Mouse (Mus musculus): ENCODE measurements at regions not wholly inside any gene's neighbourhood (a gene's known extent, or its start where the extent isn't known, plus 50 kb on each side); places are given as distances from the start of the nearest gene placed in this dataset.

GRCm38 (mm10) chr12:29280861-29281630, 247.1 kb upstream of the Myt1l start:
- no peak overlapping the region for H3K4me2 ChIP-seq (ENCODE audit: low read length)
- no peaks in the 10 kb centered on the region for H3K9me3 ChIP-seq (replicated peaks; ENCODE audit: control insufficient read depth, low read length, poor library complexity, severe bottlenecking)
- H3K27me3 ChIP-seq (ENCODE audit: control insufficient read depth, insufficient read depth, low read depth, low read length), result no peaks in the 10 kb centered on the region
- peak; percentile 33 for ATAC-seq
- H3K36me3 ChIP-seq (ENCODE audit: control insufficient read depth, insufficient read depth, low read length), result no peaks in the 10 kb centered on the region
- peaks cover 25% of the 10 kb centered on the region for H3K4me1 ChIP-seq (ENCODE audit: control insufficient read depth, insufficient read depth, low read length)
- peak overlapping the region; percentile 97 for H3K27ac ChIP-seq (ENCODE audit: low read length)
- WGBS, result 45% methylated on average over 17 of the region's 17 CpGs
- H3K4me3 ChIP-seq (ENCODE audit: low read depth, low read length), result no peak overlapping the region
- H3K9ac ChIP-seq (ENCODE audit: low read depth, low read length), result peak overlapping the region; percentile 55

- no peaks in the 10 kb centered on the region for H3K9me3 ChIP-seq (replicated peaks; ENCODE audit: control insufficient read depth, low read length, poor library complexity, severe bottlenecking)
- peak overlapping the region; percentile 92; the same call in 1 of the 2 replicates for H3K27ac ChIP-seq (ENCODE audit: low read length)
- no peak overlapping the region for H3K4me3 ChIP-seq (ENCODE audit: low read depth, low read length)
- ATAC-seq, result no peak
- 73% methylated on average over 2 of the region's 2 CpGs for WGBS
- H3K4me1 ChIP-seq (ENCODE audit: control insufficient read depth, insufficient read depth, low read length), result peaks cover 9% of the 10 kb centered on the region
- no peak overlapping the region for H3K9ac ChIP-seq (ENCODE audit: low read depth, low read length)
- no peaks in the 10 kb centered on the region for H3K27me3 ChIP-seq (ENCODE audit: control insufficient read depth, insufficient read depth, low read depth, low read length)
- H3K36me3 ChIP-seq (ENCODE audit: control insufficient read depth, insufficient read depth, low read length), result no peaks in the 10 kb centered on the region
- no peak overlapping the region for H3K4me2 ChIP-seq (ENCODE audit: low read length)
Observed at GRCm38 (mm10) chr12:29288801-29289200, 239.4 kb upstream of the Myt1l start.

GRCm38 (mm10) chr12:29290591-29291351, 237.4 kb upstream of the Myt1l start:
- Histone ChIP-seq H3K36me3 (ENCODE audit: control insufficient read depth, insufficient read depth, low read length) (no peaks in the 10 kb centered on the region), H3K4me1 (ENCODE audit: control insufficient read depth, insufficient read depth, low read length) (peaks cover 9% of the 10 kb centered on the region), H3K27me3 (ENCODE audit: control insufficient read depth, insufficient read depth, low read depth, low read length) (no peaks in the 10 kb centered on the region), H3K4me2 (ENCODE audit: low read length) (peak overlapping the region; percentile 53), H3K27ac (ENCODE audit: low read length) (peak overlapping the region; percentile 92), H3K9me3 (replicated peaks; ENCODE audit: control insufficient read depth, low read length, poor library complexity, severe bottlenecking) (no peaks in the 10 kb centered on the region), H3K4me3 (ENCODE audit: low read depth, low read length) (peak overlapping the region; percentile 28), H3K9ac (ENCODE audit: low read depth, low read length) (peak overlapping the region; percentile 65)
- WGBS, result 9% methylated on average over 23 of the region's 23 CpGs
- ATAC-seq, result peak; percentile 99

GRCm38 (mm10) chr12:29297984-29298383, 230.2 kb upstream of the Myt1l start:
- H3K4me3 ChIP-seq (ENCODE audit: low read depth, low read length), result no peak overlapping the region
- no peaks in the 10 kb centered on the region for H3K27me3 ChIP-seq (ENCODE audit: control insufficient read depth, insufficient read depth, low read depth, low read length)
- 81% methylated on average over 5 of the region's 5 CpGs for WGBS
- no peaks in the 10 kb centered on the region for H3K36me3 ChIP-seq (ENCODE audit: control insufficient read depth, insufficient read depth, low read length)
- ATAC-seq, result no peak
- H3K27ac ChIP-seq (ENCODE audit: low read length), result no peak overlapping the region
- no peaks in the 10 kb centered on the region for H3K9me3 ChIP-seq (replicated peaks; ENCODE audit: control insufficient read depth, low read length, poor library complexity, severe bottlenecking)
- no peak overlapping the region for H3K9ac ChIP-seq (ENCODE audit: low read depth, low read length)
- H3K4me1 ChIP-seq (ENCODE audit: control insufficient read depth, insufficient read depth, low read length), result no peaks in the 10 kb centered on the region
- H3K4me2 ChIP-seq (ENCODE audit: low read length), result no peak overlapping the region

GRCm38 (mm10) chr12:29315636-29316035, 212.5 kb upstream of the Myt1l start:
- no peaks in the 10 kb centered on the region for H3K27me3 ChIP-seq (ENCODE audit: control insufficient read depth, insufficient read depth, low read depth, low read length)
- ATAC-seq, result no peak
- no peak overlapping the region for H3K27ac ChIP-seq (ENCODE audit: low read length)
- H3K4me2 ChIP-seq (ENCODE audit: low read length), result no peak overlapping the region
- H3K9ac ChIP-seq (ENCODE audit: low read depth, low read length), result no peak overlapping the region
- H3K4me1 ChIP-seq (ENCODE audit: control insufficient read depth, insufficient read depth, low read length), result no peaks in the 10 kb centered on the region
- no peaks in the 10 kb centered on the region for H3K36me3 ChIP-seq (ENCODE audit: control insufficient read depth, insufficient read depth, low read length)
- H3K9me3 ChIP-seq (replicated peaks; ENCODE audit: control insufficient read depth, low read length, poor library complexity, severe bottlenecking), result no peaks in the 10 kb centered on the region
- 90% methylated on average over 1 of the region's 1 CpGs for WGBS
- no peak overlapping the region for H3K4me3 ChIP-seq (ENCODE audit: low read depth, low read length)

GRCm38 (mm10) chr12:29321468-29321867, 206.7 kb upstream of the Myt1l start:
- Histone ChIP-seq H3K27me3 (ENCODE audit: control insufficient read depth, insufficient read depth, low read depth, low read length) (no peaks in the 10 kb centered on the region), H3K9ac (ENCODE audit: low read depth, low read length) (no peak overlapping the region), H3K4me3 (ENCODE audit: low read depth, low read length) (no peak overlapping the region), H3K9me3 (replicated peaks; ENCODE audit: control insufficient read depth, low read length, poor library complexity, severe bottlenecking) (no peaks in the 10 kb centered on the region), H3K4me1 (ENCODE audit: control insufficient read depth, insufficient read depth, low read length) (no peaks in the 10 kb centered on the region), H3K4me2 (ENCODE audit: low read length) (no peak overlapping the region), H3K27ac (ENCODE audit: low read length) (no peak overlapping the region), H3K36me3 (ENCODE audit: control insufficient read depth, insufficient read depth, low read length) (no peaks in the 10 kb centered on the region)
- ATAC-seq, result no peak
- 9% methylated on average over 2 of the region's 2 CpGs for WGBS

GRCm38 (mm10) chr12:29323534-29323933, 204.7 kb upstream of the Myt1l start:
- no peak for ATAC-seq
- Histone ChIP-seq H3K4me3 (ENCODE audit: low read depth, low read length) (no peak overlapping the region), H3K4me2 (ENCODE audit: low read length) (no peak overlapping the region), H3K27ac (ENCODE audit: low read length) (no peak overlapping the region), H3K27me3 (ENCODE audit: control insufficient read depth, insufficient read depth, low read depth, low read length) (no peaks in the 10 kb centered on the region), H3K9ac (ENCODE audit: low read depth, low read length) (no peak overlapping the region), H3K36me3 (ENCODE audit: control insufficient read depth, insufficient read depth, low read length) (no peaks in the 10 kb centered on the region), H3K9me3 (replicated peaks; ENCODE audit: control insufficient read depth, low read length, poor library complexity, severe bottlenecking) (no peaks in the 10 kb centered on the region), H3K4me1 (ENCODE audit: control insufficient read depth, insufficient read depth, low read length) (no peaks in the 10 kb centered on the region)
- 54% methylated on average over 3 of the region's 3 CpGs for WGBS

- H3K9me3 ChIP-seq (replicated peaks; ENCODE audit: control insufficient read depth, low read length, poor library complexity, severe bottlenecking), result no peaks in the 10 kb centered on the region
- no peaks in the 10 kb centered on the region for H3K27me3 ChIP-seq (ENCODE audit: control insufficient read depth, insufficient read depth, low read depth, low read length)
- WGBS, result 55% methylated on average over 3 of the region's 3 CpGs
- no peaks in the 10 kb centered on the region for H3K36me3 ChIP-seq (ENCODE audit: control insufficient read depth, insufficient read depth, low read length)
- no peak overlapping the region for H3K9ac ChIP-seq (ENCODE audit: low read depth, low read length)
- ATAC-seq, result no peak
- H3K4me3 ChIP-seq (ENCODE audit: low read depth, low read length), result no peak overlapping the region
- no peak overlapping the region for H3K27ac ChIP-seq (ENCODE audit: low read length)
- H3K4me1 ChIP-seq (ENCODE audit: control insufficient read depth, insufficient read depth, low read length), result no peaks in the 10 kb centered on the region
- no peak overlapping the region for H3K4me2 ChIP-seq (ENCODE audit: low read length)
Observed at GRCm38 (mm10) chr12:29335839-29336469, 192.2 kb upstream of the Myt1l start.

GRCm38 (mm10) chr12:29337336-29337735, 190.8 kb upstream of the Myt1l start:
- ATAC-seq, result no peak
- Histone ChIP-seq H3K4me2 (ENCODE audit: low read length) (no peak overlapping the region), H3K9me3 (replicated peaks; ENCODE audit: control insufficient read depth, low read length, poor library complexity, severe bottlenecking) (no peaks in the 10 kb centered on the region), H3K4me1 (ENCODE audit: control insufficient read depth, insufficient read depth, low read length) (no peaks in the 10 kb centered on the region), H3K9ac (ENCODE audit: low read depth, low read length) (no peak overlapping the region), H3K36me3 (ENCODE audit: control insufficient read depth, insufficient read depth, low read length) (no peaks in the 10 kb centered on the region), H3K4me3 (ENCODE audit: low read depth, low read length) (no peak overlapping the region), H3K27me3 (ENCODE audit: control insufficient read depth, insufficient read depth, low read depth, low read length) (no peaks in the 10 kb centered on the region), H3K27ac (ENCODE audit: low read length) (no peak overlapping the region)
- 83% methylated on average over 2 of the region's 2 CpGs for WGBS

Measured in midbrain, embryonic 16.5 days (tissue).